Mouse (Mus musculus) ovary, postnatal 14 days (tissue): ENCODE measurements around the gene Esp38.
"Not testable (repeated sequence)": the region's sequence is repeated elsewhere in the genome, so short reads cannot be mapped to it uniquely, and the experiment has no call there.

ENCODE experiments used
- DNase-seq: peaks from one replicate; pipeline ENCODE4 v3.0.0; 2022; ENCODE audit warnings: low spot score

The Esp38 gene

DNA sequence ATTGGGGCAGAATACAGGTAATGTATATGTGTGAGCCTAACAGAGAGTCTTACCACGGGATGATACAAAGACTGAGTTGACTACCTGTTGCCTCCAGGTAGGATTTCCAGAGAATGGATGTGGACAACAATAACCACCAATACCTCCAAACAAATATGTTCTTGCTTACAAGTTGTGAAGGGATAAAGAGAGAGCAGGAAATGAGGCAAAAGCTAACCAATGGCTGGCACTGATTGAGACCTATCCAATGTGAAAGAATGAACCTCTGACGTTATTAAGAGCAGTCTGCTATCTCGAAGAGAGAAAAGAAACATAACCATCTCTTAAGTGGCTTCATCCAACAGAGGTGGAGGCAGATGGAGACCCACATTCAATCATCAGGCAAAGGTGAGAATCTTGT lies at the start of gene Esp38:
Gene Esp38, plus strand, starts transcription at position 301 of the 400 bp plus-strand sequence.
- DNase-seq = no peak

DNA sequence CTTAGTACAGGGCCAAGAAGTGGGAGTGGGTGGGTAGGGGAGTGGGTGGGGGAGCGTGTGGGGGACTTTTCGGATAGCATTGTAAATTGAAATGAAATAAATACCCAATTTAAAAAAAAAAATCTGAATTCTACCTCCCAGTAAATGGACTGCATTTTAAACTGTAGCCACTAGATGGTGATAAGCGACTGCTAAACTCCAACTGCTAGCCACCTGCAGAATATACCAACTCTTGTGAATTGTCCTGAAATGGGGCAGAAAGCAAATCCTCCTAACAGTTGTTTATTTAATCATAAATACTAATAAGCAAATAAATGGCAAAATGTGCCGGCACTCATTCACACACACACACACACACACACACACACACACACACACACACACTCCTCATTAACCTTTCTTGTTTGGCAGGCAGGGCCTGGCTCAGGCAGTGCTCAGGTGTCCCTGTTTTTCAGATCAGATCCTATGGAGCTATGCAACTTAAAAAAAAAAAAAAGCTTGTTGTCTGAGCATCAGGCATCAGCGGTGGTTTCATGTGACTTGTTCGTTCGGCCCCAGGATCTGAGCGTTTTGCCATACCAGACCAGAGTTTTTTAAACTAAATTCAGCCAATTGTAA lies 47.3 kb upstream of the Esp38 start:
- DNase-seq = not testable (repeated sequence)
